Mouse (Mus musculus): ENCODE results near the gene Fam81b.
"Not testable (repeated sequence)": the region's sequence is repeated elsewhere in the genome, so short reads cannot be mapped to it uniquely, and the experiment has no call there.

Fam81b gene

DNA sequence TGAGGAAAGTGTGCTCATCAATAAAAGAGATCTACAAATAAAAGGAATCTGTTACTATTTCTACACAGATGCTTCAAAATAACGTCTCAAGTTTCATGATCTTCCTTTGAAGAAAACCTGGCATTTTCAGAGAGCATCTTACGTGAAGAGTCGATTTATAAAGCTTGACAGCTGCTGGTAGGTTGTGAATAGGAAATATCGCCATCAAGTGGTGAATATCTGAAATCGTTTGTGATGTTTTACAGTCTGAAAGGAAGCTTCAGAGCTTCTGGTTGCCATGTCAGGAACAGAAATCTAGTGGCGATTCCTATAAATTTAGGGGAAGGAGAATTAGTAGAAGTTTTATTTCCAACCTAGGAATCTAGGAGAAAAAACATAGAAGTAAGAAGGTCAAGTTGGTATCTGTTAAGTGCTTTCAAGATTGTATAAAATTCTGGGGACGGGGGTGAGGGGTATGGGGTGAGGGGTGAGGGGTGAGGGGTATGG lies at the start of gene Fam81b:
Gene Fam81b (minus strand): TSS at position 436 of the 486 bp plus-strand sequence.
- in situ Hi-C loops (cut with MboI), result no loop called here

DNA sequence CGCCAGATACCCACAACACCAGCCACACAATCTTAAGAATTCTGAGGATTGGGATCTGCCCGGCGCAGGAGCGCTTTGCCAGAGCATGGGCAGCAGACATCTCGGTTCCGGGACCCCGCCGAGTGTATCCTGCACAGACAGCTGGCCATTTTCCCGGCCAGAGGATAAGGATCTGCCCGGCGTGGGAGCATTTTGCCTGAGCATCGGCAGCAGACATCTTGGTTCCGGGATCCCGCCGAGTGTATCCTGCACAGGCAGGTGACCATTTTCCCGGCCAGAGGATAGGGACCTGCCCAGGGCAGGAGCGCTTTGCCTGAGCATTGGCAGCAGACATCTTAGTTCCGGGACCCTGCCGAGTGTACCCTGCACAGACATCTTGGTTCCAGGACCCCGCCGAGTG lies 41.1 kb upstream of the Fam81b start:
- in situ Hi-C loops (cut with MboI), result not testable (repeated sequence)

DNA sequence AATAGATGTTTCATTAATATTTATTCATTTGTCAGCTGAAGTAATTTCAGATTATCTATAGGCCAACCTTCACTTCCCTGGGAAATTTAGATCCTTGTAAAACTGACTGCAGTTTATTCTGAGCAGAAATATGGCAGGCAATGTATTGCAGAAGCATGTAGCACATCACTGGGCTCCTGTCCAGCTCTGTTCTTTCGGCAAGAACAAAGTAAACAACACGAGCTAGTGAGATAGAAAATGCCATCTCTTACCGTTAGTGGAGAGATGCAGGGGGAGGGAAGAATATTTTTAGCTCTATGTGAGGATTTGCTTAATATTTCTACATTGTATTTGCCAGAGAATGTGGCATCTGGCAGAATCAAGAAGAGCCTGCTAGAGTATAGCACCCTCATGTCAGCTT lies 13.8 kb upstream of the Fam81b start:
- in situ Hi-C loops (cut with MboI), result no loop called here

DNA sequence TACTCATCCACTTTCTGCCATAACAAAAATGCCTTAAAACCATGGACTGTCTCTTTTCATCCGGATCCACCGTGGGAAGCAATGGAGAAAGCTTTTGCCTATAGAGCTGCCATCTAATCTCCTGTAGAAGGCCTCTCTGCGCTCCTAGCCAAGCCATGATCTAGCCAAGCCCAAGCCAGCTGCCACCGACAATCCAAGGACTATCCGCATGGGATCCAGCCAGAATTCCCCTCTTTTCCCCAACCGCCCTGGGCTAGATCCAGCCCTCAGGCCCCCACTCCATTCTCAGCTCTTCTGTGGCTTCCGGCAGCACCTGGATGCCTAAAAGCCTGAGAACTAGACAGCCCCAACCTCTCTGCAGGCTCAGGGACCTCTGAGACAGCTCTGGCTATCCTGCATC lies 6.7 kb upstream of the Fam81b start:
- in situ Hi-C loops (cut with MboI), result no loop called here

DNA sequence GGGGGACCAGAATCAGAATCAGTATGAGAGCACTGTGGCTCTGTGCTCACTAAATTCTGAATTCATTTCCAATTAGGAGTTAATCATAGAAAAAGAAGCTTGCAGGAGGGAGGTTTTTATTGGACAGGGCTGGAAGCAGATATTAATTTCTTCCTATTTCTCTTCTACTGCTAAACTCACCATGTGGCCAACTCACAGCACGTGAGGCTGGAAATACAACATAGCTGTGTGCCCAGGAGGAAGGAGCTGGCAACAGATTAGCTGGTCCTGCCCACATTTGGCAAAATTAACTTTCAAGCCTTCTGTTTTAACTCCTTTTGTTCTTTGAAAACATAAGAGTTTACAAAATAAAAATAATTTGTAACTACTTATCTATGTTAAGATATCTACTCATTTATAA lies 3.9 kb upstream of the Fam81b start:
- in situ Hi-C loops (cut with MboI), result no loop called here

DNA sequence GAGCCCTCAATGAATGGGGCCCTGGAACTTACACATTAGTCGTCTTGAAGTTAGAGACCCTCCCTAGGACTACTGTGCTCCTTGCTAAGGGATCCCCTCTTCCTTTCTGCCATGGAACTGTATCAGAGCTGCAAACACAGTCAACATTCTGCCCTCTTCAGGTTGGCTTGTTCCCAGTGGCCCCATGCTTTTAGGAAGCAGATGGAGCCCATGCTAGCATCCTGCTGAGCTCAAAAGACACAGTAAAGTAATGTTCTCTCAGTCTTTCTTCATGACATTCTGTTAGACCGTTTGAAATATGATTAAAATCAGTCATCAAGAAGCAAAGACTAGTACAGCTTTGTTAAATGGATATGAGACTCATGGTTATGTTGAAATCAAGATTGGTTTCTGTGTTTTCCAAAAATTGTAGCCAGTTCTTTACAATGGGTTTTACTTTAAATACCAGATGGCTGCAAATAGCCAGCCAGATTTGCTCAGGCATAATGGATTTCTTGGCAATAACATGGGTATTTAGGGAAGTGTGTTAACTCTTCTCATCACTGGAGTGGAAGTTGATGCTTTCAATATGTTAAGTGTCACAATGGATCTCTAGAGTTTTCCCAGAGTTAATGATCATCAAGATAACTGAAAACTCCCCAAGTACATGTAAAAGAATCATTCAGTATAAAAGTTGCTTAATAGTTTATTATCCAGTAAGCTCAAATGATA lies 938 bp upstream of the Fam81b start:
- in situ Hi-C loops (cut with MboI), result no loop called here

DNA sequence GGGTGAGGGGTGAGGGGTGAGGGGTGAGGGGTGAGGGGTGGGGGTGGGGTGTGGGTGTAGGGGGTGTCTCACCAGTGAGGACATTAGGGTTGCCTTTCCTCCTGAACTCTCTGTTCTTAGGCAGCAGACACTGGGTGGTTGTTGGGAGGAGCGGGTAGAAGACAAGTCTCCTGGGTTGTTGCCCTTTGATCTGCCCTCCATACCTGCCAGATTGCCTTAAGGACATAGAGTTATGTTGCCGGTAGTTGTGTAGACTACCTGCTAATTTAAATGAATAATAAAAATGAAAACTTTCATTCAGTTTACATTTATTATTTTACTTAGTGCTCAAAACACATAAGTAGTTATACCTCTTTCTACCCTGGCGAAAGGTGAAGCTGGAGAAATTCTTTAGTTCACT lies 369 bp upstream of the Fam81b start:
- in situ Hi-C loops (cut with MboI), result no loop called here

DNA sequence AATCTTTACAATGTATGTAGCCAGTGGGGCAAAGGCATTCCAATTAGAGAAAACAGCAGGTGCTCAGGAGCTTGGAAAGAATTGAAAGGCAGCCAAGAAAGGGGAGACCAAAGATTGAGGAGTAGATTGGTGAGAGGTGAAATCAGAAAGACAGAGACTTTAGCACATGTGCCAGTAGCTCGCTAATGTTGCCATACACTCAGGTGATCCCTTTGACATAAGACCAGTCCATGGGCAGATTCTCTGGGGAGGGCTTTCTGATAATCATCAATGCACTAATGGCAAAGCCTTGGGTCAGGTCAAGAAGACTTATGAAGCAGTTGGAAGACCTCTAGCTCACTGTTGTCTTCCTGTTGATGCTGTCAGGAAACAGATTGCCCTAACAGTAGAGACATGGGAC lies 671 bp downstream of the Fam81b start:
- in situ Hi-C loops (cut with MboI), result no loop called here

DNA sequence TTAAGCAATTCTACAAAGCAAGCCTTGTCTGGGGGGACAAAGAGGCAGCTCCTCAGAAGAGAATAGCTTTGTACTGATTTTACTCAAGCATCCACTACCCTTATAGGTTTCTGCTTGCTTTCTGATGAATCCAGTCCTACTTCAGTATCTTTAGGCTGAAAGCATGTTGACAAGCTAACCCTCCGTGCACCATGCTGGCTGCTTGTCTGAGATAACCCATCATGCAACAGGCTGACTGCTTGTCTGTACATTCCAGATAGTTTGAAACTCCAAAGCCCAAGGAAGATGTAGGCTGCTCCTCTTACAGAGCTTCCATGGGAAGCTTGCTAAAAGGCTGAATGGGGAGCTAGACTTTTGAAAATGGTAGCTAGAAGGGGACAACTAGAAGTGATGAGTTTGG lies 1.7 kb downstream of the Fam81b start:
- in situ Hi-C loops (cut with MboI), result no loop called here

DNA sequence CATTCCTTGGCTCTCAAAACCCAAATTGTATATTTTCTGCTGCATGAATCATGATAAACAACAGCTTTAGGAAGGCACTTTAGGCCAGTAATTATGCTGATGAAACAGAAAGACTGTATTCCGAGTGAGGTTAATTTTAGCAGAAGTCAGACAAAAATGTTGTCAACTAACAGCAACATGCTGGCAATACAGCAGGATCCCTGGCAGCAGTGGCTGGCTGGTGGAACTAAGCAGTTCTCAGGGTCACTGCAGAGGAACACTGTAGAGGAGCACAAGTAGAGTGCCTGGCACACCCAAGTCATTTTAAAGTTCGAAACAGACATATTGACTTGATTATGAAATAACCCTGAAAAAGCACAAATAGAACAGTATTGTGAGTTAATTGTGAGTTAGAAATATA lies 2.8 kb downstream of the Fam81b start:
- in situ Hi-C loops (cut with MboI), result no loop called here

DNA sequence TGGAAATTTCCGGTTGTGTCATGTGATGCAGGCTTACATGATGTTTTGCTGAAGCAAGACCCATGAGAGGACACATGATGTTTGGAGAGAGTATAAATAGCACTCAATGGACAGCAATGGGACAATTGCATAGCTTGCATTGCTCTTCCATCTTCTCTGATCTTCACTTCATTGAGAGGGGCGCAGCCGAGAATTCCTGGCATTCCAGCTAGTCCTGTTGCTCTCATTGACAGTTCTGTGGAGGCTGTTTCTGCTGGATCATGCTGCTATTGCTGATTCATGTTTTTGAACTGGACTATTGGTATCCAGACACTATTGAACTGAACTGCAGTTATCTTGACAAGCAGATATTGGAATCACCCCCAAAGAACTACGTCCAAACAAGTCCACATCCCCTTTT lies 12.8 kb downstream of the Fam81b start:
- in situ Hi-C loops (cut with MboI), result no loop called here

DNA sequence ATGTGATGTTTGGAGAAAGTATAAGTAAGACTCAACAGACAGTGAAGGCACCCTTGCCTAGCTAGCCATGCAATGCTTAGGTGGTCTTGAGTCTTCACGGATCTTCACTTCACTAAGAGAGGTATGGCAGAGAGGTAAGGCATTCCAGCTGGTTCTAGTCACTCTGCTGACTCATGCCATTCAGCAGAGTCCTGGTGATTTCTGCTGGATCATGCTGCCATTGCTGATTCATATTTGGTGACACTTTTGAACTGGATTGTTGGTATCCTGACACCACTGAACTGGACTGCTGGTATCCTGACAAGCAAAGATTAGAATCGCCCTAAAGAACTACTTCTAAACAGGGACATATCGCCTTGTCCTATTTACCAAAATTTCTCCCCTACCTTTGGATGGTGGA lies 20.3 kb downstream of the Fam81b start:
- in situ Hi-C loops (cut with MboI), result no loop called here

DNA sequence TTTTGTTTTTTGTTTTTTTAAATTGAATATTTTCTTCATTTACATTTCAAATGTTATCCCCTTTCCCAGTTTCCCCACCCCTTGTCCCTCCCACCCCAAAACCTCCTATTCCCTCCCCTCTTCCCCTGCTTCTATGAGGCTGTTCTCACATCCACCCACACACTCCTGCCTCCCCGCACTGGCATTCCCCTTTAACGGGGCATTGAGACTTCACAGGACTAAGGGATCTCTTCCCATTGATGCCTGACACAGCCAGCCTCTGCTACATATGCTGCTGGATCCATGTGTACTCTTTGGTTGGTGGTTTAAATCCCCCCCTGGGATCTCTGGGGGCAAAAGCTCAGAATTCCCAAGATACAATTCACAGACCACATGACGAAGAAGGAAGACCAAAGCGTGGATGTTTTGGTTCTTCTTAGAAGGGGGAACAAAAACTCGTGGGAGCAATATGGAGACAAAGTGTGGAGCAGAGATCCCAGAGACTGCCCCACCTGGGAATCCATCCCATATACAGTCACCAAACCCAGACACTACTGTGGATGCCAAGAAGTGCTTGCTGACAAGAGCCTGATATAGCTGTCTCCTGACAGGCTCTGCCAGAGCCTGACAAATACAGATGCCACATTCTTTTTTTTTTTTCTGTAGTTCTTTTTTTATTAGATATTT lies 40.4 kb downstream of the Fam81b start:
- in situ Hi-C loops (cut with MboI), result no loop called here

DNA sequence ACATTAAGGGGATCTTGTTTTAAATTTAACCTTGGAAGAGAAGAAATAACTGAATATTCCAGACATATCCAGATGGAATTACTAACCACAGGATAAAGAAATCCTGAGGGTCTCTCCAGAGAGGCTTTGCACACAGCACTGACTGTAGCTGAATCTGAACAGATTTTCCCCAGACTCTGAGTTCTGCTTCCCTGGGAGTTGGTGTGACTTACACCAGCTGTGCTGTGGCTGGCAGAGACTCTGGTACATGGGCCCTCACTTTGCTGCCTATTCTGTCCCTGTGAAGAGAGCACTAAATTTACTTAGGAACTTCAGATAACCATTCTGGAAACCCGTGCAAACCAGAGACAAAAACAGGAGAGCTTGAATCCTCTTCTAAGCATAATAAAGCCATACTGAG lies 46.1 kb downstream of the Fam81b start:
- in situ Hi-C loops (cut with MboI), result no loop called here

DNA sequence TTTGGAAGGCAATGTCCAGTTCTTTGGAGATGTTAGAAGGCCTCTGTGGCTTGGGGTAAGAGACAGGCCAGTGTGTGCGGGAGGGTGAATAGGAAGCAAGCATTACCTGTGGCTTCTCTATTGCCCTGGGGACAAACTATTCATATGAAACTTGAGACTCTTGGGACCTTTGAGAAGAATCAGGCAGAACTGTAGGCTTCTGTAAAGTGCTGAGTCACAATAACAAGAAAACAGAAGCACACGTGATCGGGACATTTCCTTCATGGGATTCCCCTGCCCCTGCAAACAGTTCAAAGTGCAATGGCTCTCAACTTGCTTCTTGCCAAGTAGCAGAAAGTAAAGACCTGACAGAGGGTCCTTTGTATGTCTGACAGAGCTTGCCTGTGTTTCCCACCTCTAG lies 48.5 kb downstream of the Fam81b start:
- in situ Hi-C loops (cut with MboI), result no loop called here

DNA sequence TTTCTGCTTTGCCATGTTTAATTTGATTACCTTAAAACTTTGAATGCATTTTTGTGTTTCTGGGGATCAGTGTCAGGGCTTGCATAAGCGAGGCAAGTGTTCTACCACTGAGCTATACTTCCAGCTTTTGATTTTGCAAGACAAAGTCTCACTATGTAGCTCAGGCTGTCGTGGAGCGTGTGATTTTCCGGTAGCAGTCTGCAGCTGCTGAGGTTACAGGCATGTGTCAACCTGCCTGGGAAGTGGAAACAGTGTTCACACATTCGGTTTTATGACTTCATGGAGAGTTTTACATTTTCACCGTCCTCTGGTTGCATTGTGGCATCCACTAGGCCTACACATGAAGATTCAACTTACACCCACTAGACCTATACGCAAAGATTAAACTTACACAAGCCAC lies 54.8 kb downstream of the Fam81b start:
- in situ Hi-C loops (cut with MboI), result no loop called here

DNA sequence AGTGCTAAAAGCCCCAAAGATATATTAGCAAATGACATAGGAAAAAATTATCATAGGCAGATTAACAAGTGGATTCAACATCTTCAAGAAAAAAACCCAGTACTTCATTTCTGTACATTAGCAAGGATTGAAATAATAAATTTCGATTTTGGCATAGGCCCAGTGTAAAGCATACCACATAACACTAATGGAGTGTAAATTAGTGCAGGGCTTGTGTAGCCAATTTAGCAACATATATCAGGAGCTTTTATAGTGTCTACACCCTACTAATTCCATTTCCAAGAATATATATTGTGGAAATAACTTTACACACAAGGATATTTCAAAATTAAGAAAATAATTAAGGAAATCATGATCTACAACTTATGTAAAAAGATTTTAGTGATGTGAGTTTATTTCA lies 55.8 kb downstream of the Fam81b start:
- in situ Hi-C loops (cut with MboI), result no loop called here

DNA sequence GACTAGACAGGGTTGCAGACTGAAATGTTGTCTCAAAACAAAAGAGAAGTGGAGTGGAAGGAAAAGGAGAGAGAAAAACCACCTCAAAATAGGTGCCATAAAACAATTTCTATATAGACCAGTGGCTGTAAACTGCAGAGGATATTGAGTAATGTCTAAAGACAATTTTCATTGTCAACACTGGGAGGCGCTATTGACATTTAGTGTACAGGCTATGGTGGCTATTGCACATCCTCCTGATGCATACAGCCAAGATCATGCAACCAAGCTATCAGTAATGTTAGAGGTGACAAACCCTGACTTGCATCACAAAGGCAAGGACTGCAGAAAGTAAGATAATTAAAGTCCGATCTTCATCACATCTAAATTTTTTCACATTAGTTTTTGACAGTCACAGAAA lies 89.5 kb downstream of the Fam81b start:
- in situ Hi-C loops (cut with MboI), result no loop called here

DNA sequence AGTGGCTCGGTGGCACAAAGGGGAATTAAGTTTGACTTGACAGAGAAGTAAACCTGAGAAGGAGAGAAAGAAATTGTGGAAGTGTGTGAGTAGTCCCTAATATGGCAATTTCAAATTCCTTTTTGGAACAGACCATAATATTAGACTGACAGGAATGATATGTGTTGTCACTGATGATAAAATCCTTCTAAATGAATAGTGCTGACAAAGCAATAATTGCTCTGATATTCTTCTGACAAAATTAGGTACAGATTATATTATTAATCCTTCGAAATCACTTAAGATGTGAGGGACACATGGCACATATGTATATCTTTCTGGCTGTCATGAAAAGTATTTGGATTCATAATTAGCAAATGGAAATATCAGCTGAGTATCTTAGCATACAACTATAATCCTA lies 89.9 kb downstream of the Fam81b start:
- in situ Hi-C loops (cut with MboI), result no loop called here

DNA sequence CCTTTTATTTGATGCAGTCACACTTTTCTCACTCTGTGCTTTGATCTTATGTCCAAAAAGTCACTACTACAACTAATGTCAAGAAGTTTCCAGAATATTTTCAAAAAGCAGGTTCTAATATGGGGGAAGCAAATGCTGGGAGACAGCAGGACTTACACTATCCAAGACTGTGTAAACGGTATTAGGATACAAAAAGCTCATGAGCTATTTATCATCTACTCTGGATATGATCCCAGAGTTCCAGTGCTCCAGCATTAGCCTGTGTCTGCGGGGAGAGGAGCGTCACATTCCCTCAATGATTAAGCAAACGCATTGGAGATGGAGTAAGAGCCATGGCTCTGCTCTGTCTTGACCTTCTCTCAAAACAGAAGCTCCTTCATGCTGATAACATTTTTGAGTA lies 104.9 kb downstream of the Fam81b start:
- in situ Hi-C loops (cut with MboI), result no loop called here

DNA sequence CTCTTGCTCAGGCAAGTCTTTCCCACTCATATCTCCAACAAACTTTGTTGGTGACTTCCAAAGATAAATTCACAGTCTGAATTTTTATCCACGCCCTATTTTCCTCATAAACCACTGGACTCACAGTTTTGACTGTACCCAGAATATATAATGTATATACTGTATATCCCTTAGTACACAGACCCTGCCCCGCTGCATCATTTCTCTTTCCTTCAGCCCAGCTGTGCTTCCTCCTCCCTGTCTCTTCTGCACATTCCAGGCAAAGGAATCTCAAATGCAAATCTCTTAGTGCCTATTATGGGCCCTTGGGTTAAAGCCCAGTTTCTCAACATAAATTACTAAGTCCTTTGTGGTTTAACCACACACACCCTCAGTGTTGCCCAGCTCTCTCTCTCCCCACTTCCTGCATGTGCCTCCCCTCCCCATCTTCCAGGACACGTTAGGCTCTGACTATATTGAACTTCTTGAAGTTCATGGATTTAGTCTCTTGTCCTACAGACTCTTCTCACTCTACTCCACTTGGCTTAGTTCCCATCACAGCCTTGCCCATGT lies 107.5 kb downstream of the Fam81b start:
- in situ Hi-C loops (cut with MboI), result no loop called here

DNA sequence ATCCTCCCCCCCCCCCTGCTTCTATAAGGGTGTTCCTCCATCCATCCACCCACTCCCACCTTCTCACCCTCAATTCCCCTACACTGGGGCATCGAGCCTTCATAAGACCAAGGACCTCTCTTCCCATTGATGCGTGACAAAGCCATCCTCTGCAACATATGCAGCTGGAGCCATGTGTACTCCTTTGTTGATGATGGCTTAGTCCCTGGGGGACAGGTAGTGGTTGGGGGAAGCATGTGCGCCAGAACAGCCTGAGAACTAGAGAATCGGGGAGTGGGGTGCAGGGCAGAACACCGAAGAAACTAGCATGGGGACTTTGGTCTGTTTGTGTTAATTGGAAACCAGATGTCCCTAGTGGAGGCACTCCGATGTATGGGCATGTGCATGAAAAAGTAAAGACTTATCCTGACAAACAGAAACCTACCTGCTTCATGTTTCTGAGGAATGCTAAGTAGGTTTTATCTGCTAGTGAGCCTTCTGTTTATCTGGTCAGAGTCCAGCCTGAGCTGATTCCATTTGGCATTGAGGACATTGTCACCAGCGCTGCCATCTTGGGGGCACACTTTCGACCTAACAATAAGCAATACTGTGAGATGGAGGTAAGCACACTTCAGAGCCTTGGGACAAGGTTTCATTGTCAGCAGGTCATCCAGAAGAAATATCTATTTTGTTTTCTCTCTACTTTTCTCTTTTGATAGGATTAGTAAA lies 109.3 kb downstream of the Fam81b start:
- in situ Hi-C loops (cut with MboI), result no loop called here

DNA sequence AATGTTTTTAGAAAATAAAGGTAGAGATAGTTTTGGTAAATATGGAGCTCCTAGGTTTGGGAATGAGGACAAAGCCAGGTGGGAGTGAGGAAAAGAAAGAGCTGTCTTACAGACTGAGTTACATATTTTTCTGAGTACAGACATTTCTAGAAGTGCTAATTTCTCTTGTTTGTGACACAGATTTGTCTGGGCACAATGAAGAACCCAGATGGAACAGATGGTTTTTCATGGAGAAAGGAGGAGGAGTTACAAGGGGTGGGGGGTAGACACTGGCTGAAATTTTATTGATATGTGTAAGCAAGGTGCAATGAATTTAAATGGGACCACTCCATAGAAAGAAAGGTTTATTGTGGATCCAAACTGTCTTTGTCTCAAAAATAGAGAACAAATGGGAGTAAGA lies 109.9 kb downstream of the Fam81b start:
- in situ Hi-C loops (cut with MboI), result no loop called here
